Mouse (Mus musculus) cerebellum, postnatal 14 days (tissue): ENCODE measurements at regions not wholly inside any gene's neighbourhood (a gene's known extent, or its start where the extent isn't known, plus 50 kb on each side); places are given as distances from the start of the nearest gene placed in this dataset.

ENCODE experiments used
- DNase-seq, 2 experiments: peaks; one replicate each; pipeline ENCODE4 v3.0.0; 2021; ENCODE audit warnings: mixed read lengths in 2 of 2

GRCm38 (mm10) chr4:142860441-142860840, 352.4 kb downstream of the Prdm2 start:
- peak; percentile 51 to 54 for DNase-seq

- peak; percentile 100 for DNase-seq
Measured at GRCm38 (mm10) chr4:142856626-142857025, 356.2 kb downstream of the Prdm2 start.

- DNase-seq, result peak; percentile 56 to 59
Measured at GRCm38 (mm10) chr4:142855635-142856034, 357.2 kb downstream of the Prdm2 start.

- DNase-seq, result peak; percentile 81 to 82
Measured at GRCm38 (mm10) chr4:142853924-142854323, 358.9 kb downstream of the Prdm2 start.

GRCm38 (mm10) chr4:142845066-142845696, 367.6 kb downstream of the Prdm2 start:
- no peak for DNase-seq

GRCm38 (mm10) chr4:142839540-142839939, 373.3 kb downstream of the Prdm2 start:
- no peak for DNase-seq

GRCm38 (mm10) chr4:142838363-142838964, 374.3 kb downstream of the Prdm2 start:
- DNase-seq, result no peak

GRCm38 (mm10) chr4:142837636-142838035, 375.2 kb downstream of the Prdm2 start:
- no peak for DNase-seq

GRCm38 (mm10) chr4:142829711-142830110, 383.1 kb downstream of the Prdm2 start:
- DNase-seq, result peak; percentile 55 to 61

- no peak for DNase-seq
Measured at GRCm38 (mm10) chr4:142828969-142829368, 383.8 kb downstream of the Prdm2 start.

- DNase-seq, result no peak
Measured at GRCm38 (mm10) chr4:142826250-142826893, 386.4 kb downstream of the Prdm2 start.

- no peak for DNase-seq
Measured at GRCm38 (mm10) chr4:142825786-142826185, 387.0 kb downstream of the Prdm2 start.

GRCm38 (mm10) chr4:142818440-142818839, 394.4 kb downstream of the Prdm2 start:
- no peak for DNase-seq

- peak; percentile 35 to 65 for DNase-seq
Measured at GRCm38 (mm10) chr4:142816986-142817385, 395.8 kb downstream of the Prdm2 start.

GRCm38 (mm10) chr4:142803819-142804218, 409.0 kb downstream of the Prdm2 start:
- peak; percentile 36 to 45 for DNase-seq

- DNase-seq, result peak; percentile 71 to 75
Measured at GRCm38 (mm10) chr4:142799291-142799690, 413.5 kb downstream of the Prdm2 start.

GRCm38 (mm10) chr4:142798834-142799233, 414.0 kb downstream of the Prdm2 start:
- peak; percentile 66 to 79 for DNase-seq

GRCm38 (mm10) chr4:142792606-142792970, 420.2 kb downstream of the Prdm2 start:
- DNase-seq, result peak in 1 of 2 experiments; percentile 47

- peak in 1 of 2 experiments; percentile 62 for DNase-seq
Measured at GRCm38 (mm10) chr4:142791823-142792605, 420.8 kb downstream of the Prdm2 start.

GRCm38 (mm10) chr4:142789048-142789447, 423.7 kb downstream of the Prdm2 start:
- no peak for DNase-seq

- DNase-seq, result no peak
Measured at GRCm38 (mm10) chr4:142785386-142785785, 427.4 kb downstream of the Prdm2 start.

- no peak for DNase-seq
Measured at GRCm38 (mm10) chr4:142776711-142777411, 435.9 kb downstream of the Prdm2 start.

GRCm38 (mm10) chr4:142775023-142775422, 437.8 kb downstream of the Prdm2 start:
- peak; percentile 37 to 59 for DNase-seq
